Mouse (Mus musculus) stomach, embryonic 16.5 days (tissue): ENCODE results near the gene Ccdc88a. TPM values are rescaled to one million over a fixed set of nuclear protein-coding genes. Genes with fewer than 3 reads are reported as not detected.

Experiments used
- polyA plus RNA-seq: library from polyadenylated mRNA; unstranded; fragments of >200 nt; fragmentation: Nextera tagmentation; extraction: Ambion mirVana; gene quantifications from 2 replicates; pipeline ENCODE4 v1.2.1, GENCODE M21; 2015

Gene Ccdc88a
- polyA plus RNA-seq, 1 experiment from 2014 or later = 17.6 TPM

Other genes with a start within 250 kb of the Ccdc88a start
- 36.0 and 42.3 TPM in 2 replicates for gene Pnpt1, start 242.9 kb upstream of the Ccdc88a start, polyA plus RNA-seq
- gene Ppp4r3b, start 200.8 kb upstream of the Ccdc88a start, polyA plus RNA-seq = 77.8 and 79.5 TPM in 2 replicates
- 44.4 and 44.8 TPM in 2 replicates for gene Cfap36, start 126.2 kb upstream of the Ccdc88a start, polyA plus RNA-seq
- 27.6 and 32.2 TPM in 2 replicates for gene Prorsd1, start 141.4 kb downstream of the Ccdc88a start, polyA plus RNA-seq
- gene Mtif2, start 152.8 kb downstream of the Ccdc88a start, polyA plus RNA-seq = 35.7 and 41.5 TPM in 2 replicates
- gene Clhc1, start 174.3 kb downstream of the Ccdc88a start, polyA plus RNA-seq = 0.14 and 0.28 TPM in 2 replicates
- 776 and 999 TPM in 2 replicates for gene Rps27a, start 174.5 kb downstream of the Ccdc88a start, polyA plus RNA-seq